Mouse (Mus musculus) large intestine, adult 2 months (tissue): ENCODE data around the gene C2cd5. TPM values are rescaled to one million over a fixed set of nuclear protein-coding genes. Genes with fewer than 3 reads are reported as not detected.

Experiments used
- polyA plus RNA-seq: library from polyadenylated mRNA; depleted of rRNA; stranded (reverse); fragments of >200 nt; gene quantifications from 2 replicates; pipeline ENCODE4 v1.2.3, GENCODE M21; 2012; rRNA removed

C2cd5 gene
- polyA plus RNA-seq, 1 experiment, result 14.5 TPM

Other genes starting within 250 kb of the C2cd5 start
- gene St8sia1, start 135.7 kb downstream of the C2cd5 start, polyA plus RNA-seq, result 0.12 and 0.18 TPM in 2 replicates
- 18.5 and 24.0 TPM in 2 replicates for gene Etnk1, start 67.1 kb upstream of the C2cd5 start, polyA plus RNA-seq